Mouse (Mus musculus) cerebellum, postnatal 25 days (tissue): Measurements from ENCODE around the gene Cfap300.

Experiments used
- DNase-seq, 2 experiments: peaks; one replicate each; pipeline ENCODE4 v3.0.0; 2021; ENCODE audit warnings: mixed read lengths in 2 of 2

Cfap300 gene

GRCm38 (mm10) chr9:7980162-7980561, 62.5 kb downstream of the Cfap300 start:
- DNase-seq = no peak

DNA sequence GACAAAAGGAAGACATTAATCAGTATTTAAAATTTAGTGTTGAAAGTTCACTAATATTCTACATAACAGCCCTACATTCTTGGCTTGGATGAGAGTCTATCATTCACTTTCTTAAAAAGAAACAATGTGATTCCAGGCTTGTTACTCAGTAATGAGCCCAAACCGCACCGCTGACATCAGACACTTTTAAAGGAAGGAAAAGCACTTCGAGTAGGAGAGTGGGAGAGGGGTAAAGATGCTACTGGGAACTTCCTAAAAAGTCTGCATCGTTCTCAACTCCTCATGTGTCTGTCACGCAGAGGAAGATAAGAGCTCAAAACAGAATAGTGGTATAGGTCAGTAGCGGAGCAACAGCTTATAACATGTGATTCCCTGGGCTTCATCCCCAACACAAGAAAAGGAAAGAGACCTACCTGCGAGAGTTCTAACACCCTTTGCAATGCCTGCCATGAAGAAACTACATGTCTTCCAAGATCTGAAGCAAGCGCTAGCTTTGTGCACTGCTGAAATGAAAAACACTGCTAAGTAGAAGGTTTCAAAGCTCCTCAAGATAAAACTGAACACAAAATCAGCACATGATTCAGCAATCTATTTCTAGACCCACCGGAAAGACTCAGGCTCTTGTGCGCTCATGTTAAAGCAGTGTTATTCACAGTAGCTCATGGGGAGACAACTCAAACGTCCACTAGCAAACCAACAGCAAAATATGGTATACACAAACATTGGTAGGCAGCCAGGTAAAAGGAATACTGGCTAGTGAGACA, 63.3 kb downstream of the Cfap300 start:
- no peak for DNase-seq

GRCm38 (mm10) chr9:7978502-7978901, 64.1 kb downstream of the Cfap300 start:
- DNase-seq = no peak

- no peak for DNase-seq
Observed at GRCm38 (mm10) chr9:7977587-7977986, 65.0 kb downstream of the Cfap300 start.

DNA sequence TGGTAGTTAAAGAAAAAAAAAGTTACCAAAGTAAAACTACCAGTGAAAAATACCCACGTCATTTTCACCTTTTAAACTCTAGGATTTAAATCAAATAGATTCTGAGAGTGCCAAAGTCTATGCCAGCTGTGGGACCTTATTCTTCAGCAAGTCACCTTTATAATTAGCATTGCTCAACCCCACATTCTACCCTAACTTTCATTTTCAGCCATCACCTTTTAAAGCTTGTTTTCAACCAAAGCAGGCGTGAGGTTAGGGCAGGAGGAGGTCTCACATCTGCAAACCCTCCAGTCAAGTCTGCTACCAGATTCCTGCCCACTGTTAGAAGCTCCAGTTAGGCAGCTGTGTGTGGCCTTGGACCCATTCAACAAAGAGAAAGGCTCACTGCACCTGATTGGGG, 70.6 kb downstream of the Cfap300 start:
- no peak for DNase-seq
